Mouse (Mus musculus) limb, embryonic 13.5 days (tissue): ENCODE measurements around the gene Rap2a. TPM values are rescaled to one million over a fixed set of nuclear protein-coding genes. Genes with fewer than 3 reads are reported as not detected.

Source experiments
- ATAC-seq: fragments of 200-750 bp; cut with Nextera tagmentation; 2 replicates; pipeline ENCODE4 v1.8.0; 2017; ENCODE audit warnings: low read depth, moderate number of reproducible peaks, moderate TSS enrichment; ENCODE audit not compliant: low FRiP score
- H3K27ac ChIP-seq: fragments of 300-500 bp; sonication (generic); 2 replicates; pipeline ENCODE4 v1.5.1; 2015; ENCODE audit warnings: inconsistent platforms, mild to moderate bottlenecking, moderate library complexity
- H3K27me3 ChIP-seq: fragments of 300-500 bp; sonication (generic); 2 replicates; pipeline ENCODE4 v1.6.1; 2015; ENCODE audit warnings: mild to moderate bottlenecking, inconsistent platforms
- H3K36me3 ChIP-seq: fragments of 300-500 bp; sonication (generic); 2 replicates; pipeline ENCODE4 v1.6.1; 2015; ENCODE audit warnings: inconsistent platforms, mild to moderate bottlenecking, moderate library complexity
- H3K4me1 ChIP-seq: fragments of 300-500 bp; sonication (generic); 2 replicates; pipeline ENCODE4 v1.6.1; 2015; ENCODE audit warnings: inconsistent platforms
- H3K4me2 ChIP-seq: fragments of 300-500 bp; sonication (generic); replicated peaks from 2 replicates; pipeline ENCODE4 v1.6.1; 2015; ENCODE audit warnings: inconsistent platforms, mild to moderate bottlenecking, moderate library complexity
- H3K4me3 ChIP-seq: fragments of 300-500 bp; sonication (generic); 2 replicates; pipeline ENCODE4 v1.5.1; 2015; ENCODE audit warnings: moderate library complexity, mild to moderate bottlenecking, inconsistent platforms
- H3K9ac ChIP-seq: fragments of 300-500 bp; sonication (generic); 2 replicates; pipeline ENCODE4 v1.6.1; 2015; ENCODE audit warnings: mild to moderate bottlenecking, inconsistent platforms
- H3K9me3 ChIP-seq: fragments of 300-500 bp; sonication (generic); 2 replicates; pipeline ENCODE4 v1.6.1; 2016; ENCODE audit warnings: inconsistent platforms
- WGBS: fragments of 180-500 bp; shearing (Covaris S2); methylation state at CpG from one replicate; pipeline ENCODE4 v1.1.7; 2015; 5-methylcytosine and 5-hydroxymethylcytosine counted together
- polyA plus RNA-seq: library from polyadenylated mRNA; unstranded; fragments of >200 nt; fragmentation: Nextera tagmentation; extraction: Ambion mirVana; gene quantifications from 2 replicates; pipeline ENCODE4 v1.2.1, GENCODE M21; 2015

The Rap2a gene
- polyA plus RNA-seq, 1 experiment from 2014 or later, result 12.3 TPM

DNA sequence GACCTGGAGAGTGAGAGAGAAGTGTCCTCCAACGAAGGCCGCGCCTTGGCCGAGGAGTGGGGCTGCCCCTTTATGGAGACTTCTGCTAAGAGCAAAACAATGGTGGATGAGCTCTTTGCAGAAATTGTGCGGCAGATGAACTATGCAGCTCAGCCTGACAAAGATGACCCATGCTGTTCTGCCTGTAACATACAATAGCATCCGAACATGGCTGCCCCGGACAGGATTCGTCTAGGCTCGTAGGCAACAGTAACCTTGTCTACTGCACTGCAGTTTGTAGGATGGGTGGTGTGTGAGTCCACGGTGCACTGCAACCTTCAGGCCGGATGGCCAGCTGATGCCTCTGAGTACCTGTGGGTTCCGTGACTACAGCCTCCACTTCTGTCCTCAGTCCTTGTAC is 25.4 kb downstream of the Rap2a start:
- 92% methylated on average over 12 of the region's 12 CpGs for WGBS
- no peak overlapping the region for H3K4me2 ChIP-seq
- ATAC-seq, result no peak
- no peak overlapping the region for H3K27ac ChIP-seq
- H3K9ac ChIP-seq, result no peak overlapping the region
- H3K4me3 ChIP-seq, result no peak overlapping the region
- H3K9me3 ChIP-seq, result no peaks in the 10 kb centered on the region
- H3K36me3 ChIP-seq, result peaks cover 27% of the 10 kb centered on the region
- H3K4me1 ChIP-seq, result peaks cover 10% of the 10 kb centered on the region
- no peaks in the 10 kb centered on the region for H3K27me3 ChIP-seq

DNA sequence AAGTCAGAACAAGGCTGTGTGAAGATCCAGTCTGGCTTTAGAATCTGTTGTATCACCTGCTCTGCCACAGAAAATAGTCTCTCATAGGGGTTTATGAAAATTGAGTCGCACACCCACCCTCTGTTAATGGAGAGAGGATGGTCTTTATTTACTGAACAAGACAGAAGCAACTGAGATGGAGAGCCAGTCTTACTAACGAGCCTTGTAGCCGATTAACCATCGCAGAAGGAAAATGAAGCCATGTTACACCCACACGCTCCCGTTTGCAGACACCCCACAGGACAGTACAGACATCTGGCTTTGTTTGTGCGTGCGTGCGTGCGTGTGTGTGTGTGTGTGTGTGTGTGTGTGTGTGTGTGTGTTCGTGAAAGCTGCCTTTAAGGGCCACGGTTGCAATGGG is 26.2 kb downstream of the Rap2a start:
- Histone ChIP-seq H3K4me1 (peaks cover 10% of the 10 kb centered on the region), H3K36me3 (peaks cover 27% of the 10 kb centered on the region), H3K9ac (no peak overlapping the region), H3K4me3 (no peak overlapping the region), H3K4me2 (no peak overlapping the region), H3K27ac (no peak overlapping the region), H3K27me3 (no peaks in the 10 kb centered on the region), H3K9me3 (no peaks in the 10 kb centered on the region)
- ATAC-seq, result no peak
- WGBS, result 82% methylated on average over 12 of the region's 12 CpGs

- 92% methylated on average over 18 of the region's 18 CpGs for WGBS
- ATAC-seq, result no peak
These were observed 26.8 kb downstream of the Rap2a start for GRCm38 (mm10) chr14:120504928-120505461.

GRCm38 (mm10) chr14:120505918-120506317 is 27.7 kb downstream of the Rap2a start:
- Histone ChIP-seq H3K4me3 (no peak overlapping the region), H3K27ac (no peak overlapping the region), H3K27me3 (no peaks in the 10 kb centered on the region), H3K4me2 (no peak overlapping the region), H3K4me1 (peaks cover 10% of the 10 kb centered on the region), H3K9ac (no peak overlapping the region), H3K9me3 (no peaks in the 10 kb centered on the region), H3K36me3 (peaks cover 27% of the 10 kb centered on the region)
- no peak for ATAC-seq
- 90% methylated on average over 6 of the region's 6 CpGs for WGBS

More at GRCm38 (mm10) chr14:120504928-120505461, 26.8 kb downstream of the Rap2a start:
- Histone ChIP-seq H3K4me1 (peaks cover 10% of the 10 kb centered on the region), H3K4me3 (no peak overlapping the region), H3K27me3 (no peaks in the 10 kb centered on the region), H3K9ac (no peak overlapping the region), H3K36me3 (peaks cover 27% of the 10 kb centered on the region), H3K27ac (no peak overlapping the region), H3K4me2 (no peak overlapping the region), H3K9me3 (no peaks in the 10 kb centered on the region)

- H3K36me3 ChIP-seq, result peaks cover 21% of the 10 kb centered on the region
- H3K27ac ChIP-seq, result no peak overlapping the region
- H3K9ac ChIP-seq, result no peak overlapping the region
- H3K4me3 ChIP-seq, result no peak overlapping the region
- peaks cover 10% of the 10 kb centered on the region for H3K4me1 ChIP-seq
- no peak for ATAC-seq
- no peaks in the 10 kb centered on the region for H3K9me3 ChIP-seq
- 73% methylated on average over 12 of the region's 12 CpGs for WGBS
- no peaks in the 10 kb centered on the region for H3K27me3 ChIP-seq
- no peak overlapping the region for H3K4me2 ChIP-seq
These were observed 29.3 kb downstream of the Rap2a start for GRCm38 (mm10) chr14:120507516-120507915.

DNA sequence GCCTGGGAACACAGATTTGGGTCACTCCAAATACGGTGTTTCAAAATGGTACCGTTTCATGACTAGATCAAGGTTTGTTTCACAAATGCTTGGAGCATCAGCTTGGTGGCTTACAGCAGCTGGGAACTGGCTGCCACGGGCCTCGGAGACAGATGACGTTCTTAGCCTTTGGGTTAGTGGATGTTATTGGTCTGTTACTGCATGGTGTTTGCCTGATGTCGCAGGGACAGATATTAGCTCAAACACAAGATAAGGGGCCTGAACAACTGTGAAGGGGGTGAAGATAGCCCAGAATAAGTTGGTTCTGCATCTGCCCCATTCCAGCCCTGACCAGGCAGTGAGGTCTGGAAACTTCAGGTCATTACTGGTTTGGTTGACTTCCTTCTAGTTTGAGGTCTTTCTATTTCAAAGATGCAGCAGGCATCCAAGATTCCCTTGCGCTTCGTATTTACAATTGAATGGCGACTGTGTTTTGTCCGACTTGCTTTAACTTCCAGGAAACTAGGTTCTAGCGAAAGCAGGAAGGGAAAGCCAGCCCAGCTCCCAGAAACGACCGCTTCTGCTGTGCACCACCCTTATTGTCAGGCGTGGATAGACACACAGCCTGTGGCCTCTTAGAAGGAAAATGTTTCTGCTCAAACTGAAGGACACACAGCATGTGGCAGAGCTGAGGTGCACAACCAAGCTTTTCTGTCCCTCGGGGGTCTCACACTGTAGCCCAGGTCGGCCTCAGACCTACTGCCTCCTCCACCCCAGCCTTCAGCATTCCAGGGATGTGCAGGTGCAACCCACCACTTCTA is 30.5 kb downstream of the Rap2a start:
- no peak overlapping the region for H3K4me3 ChIP-seq
- WGBS, result 87% methylated on average over 16 of the region's 16 CpGs
- no peak overlapping the region for H3K27ac ChIP-seq
- no peak overlapping the region for H3K4me2 ChIP-seq
- H3K36me3 ChIP-seq, result peaks cover 18% of the 10 kb centered on the region
- no peak for ATAC-seq
- H3K4me1 ChIP-seq, result peaks cover 10% of the 10 kb centered on the region
- no peak overlapping the region for H3K9ac ChIP-seq
- H3K27me3 ChIP-seq, result no peaks in the 10 kb centered on the region
- no peaks in the 10 kb centered on the region for H3K9me3 ChIP-seq

GRCm38 (mm10) chr14:120509366-120509640 is 31.1 kb downstream of the Rap2a start:
- no peak for ATAC-seq
- H3K4me2 ChIP-seq, result no peak overlapping the region
- no peak overlapping the region for H3K27ac ChIP-seq
- WGBS, result 81% methylated on average over 5 of the region's 5 CpGs
- H3K36me3 ChIP-seq, result peaks cover 12% of the 10 kb centered on the region
- H3K9ac ChIP-seq, result no peak overlapping the region
- no peak overlapping the region for H3K4me3 ChIP-seq
- H3K4me1 ChIP-seq, result peaks cover 10% of the 10 kb centered on the region
- H3K27me3 ChIP-seq, result no peaks in the 10 kb centered on the region
- no peaks in the 10 kb centered on the region for H3K9me3 ChIP-seq

GRCm38 (mm10) chr14:120511821-120512220 is 33.6 kb downstream of the Rap2a start:
- H3K27ac ChIP-seq, result no peak overlapping the region
- H3K9me3 ChIP-seq, result no peaks in the 10 kb centered on the region
- H3K4me1 ChIP-seq, result peaks cover 7% of the 10 kb centered on the region
- WGBS, result 70% methylated on average over 5 of the region's 5 CpGs
- H3K27me3 ChIP-seq, result no peaks in the 10 kb centered on the region
- H3K4me2 ChIP-seq, result no peak overlapping the region
- no peaks in the 10 kb centered on the region for H3K36me3 ChIP-seq
- H3K4me3 ChIP-seq, result no peak overlapping the region
- no peak for ATAC-seq
- no peak overlapping the region for H3K9ac ChIP-seq

- Histone ChIP-seq H3K36me3 (no peaks in the 10 kb centered on the region), H3K4me1 (no peaks in the 10 kb centered on the region), H3K27ac (no peak overlapping the region), H3K4me2 (no peak overlapping the region), H3K27me3 (no peaks in the 10 kb centered on the region), H3K9me3 (no peaks in the 10 kb centered on the region), H3K4me3 (no peak overlapping the region), H3K9ac (no peak overlapping the region)
- no peak for ATAC-seq
- 69% methylated on average over 4 of the region's 4 CpGs for WGBS
These were observed 36.6 kb downstream of the Rap2a start for GRCm38 (mm10) chr14:120514821-120515271.

DNA sequence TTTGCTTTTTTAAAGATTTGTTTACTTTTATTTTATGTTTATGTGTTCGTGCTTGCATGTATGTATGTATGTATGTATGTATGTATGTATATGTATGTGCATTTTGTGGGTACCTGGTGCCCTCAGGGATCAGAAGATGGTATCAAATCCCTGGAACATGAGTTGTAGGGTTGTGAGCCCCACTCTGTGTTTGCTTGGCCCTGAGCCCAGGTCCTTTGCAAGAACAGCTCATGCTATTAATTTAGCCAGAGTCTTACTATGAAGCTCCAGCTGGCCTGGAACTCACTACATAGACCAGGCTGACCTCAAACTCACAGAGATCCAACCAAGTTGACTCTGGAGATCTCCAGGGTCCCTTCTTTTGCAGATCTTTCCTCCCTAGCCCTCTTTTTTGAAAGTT is 37.1 kb downstream of the Rap2a start:
- H3K27me3 ChIP-seq, result no peaks in the 10 kb centered on the region
- no peak overlapping the region for H3K27ac ChIP-seq
- no peaks in the 10 kb centered on the region for H3K4me1 ChIP-seq
- H3K4me3 ChIP-seq, result no peak overlapping the region
- 74% methylated on average over 1 of the region's 1 CpGs for WGBS
- H3K9ac ChIP-seq, result no peak overlapping the region
- no peak overlapping the region for H3K4me2 ChIP-seq
- H3K9me3 ChIP-seq, result no peaks in the 10 kb centered on the region
- no peaks in the 10 kb centered on the region for H3K36me3 ChIP-seq
- no peak for ATAC-seq

- H3K36me3 ChIP-seq, result no peaks in the 10 kb centered on the region
- no peak overlapping the region for H3K9ac ChIP-seq
- no peaks in the 10 kb centered on the region for H3K27me3 ChIP-seq
- WGBS, result 82% methylated on average over 5 of the region's 5 CpGs
- no peaks in the 10 kb centered on the region for H3K9me3 ChIP-seq
- ATAC-seq, result no peak
- H3K4me2 ChIP-seq, result no peak overlapping the region
- no peaks in the 10 kb centered on the region for H3K4me1 ChIP-seq
- no peak overlapping the region for H3K27ac ChIP-seq
- H3K4me3 ChIP-seq, result no peak overlapping the region
These were observed 40.5 kb downstream of the Rap2a start for GRCm38 (mm10) chr14:120518706-120519105.

DNA sequence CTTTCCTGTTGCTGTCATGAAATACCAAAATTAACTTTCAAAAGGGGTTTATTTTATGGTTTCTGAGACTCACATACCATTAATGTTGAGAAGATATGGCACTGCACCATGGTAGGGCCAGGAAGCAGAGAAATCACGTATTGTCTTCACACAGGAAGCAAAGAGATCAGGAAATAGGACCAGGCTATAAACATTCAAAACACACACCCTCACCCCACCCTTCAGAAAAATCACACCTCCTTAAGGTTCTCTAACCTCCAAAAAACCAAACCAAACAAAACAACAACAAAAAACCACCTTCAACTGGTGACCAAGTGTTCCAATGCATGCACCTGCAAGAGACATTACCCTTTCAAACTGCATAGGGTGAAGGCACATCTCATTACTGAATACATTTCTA is 41.7 kb downstream of the Rap2a start:
- no peak overlapping the region for H3K9ac ChIP-seq
- no peaks in the 10 kb centered on the region for H3K27me3 ChIP-seq
- no peak overlapping the region for H3K4me3 ChIP-seq
- no peaks in the 10 kb centered on the region for H3K4me1 ChIP-seq
- H3K36me3 ChIP-seq, result no peaks in the 10 kb centered on the region
- H3K9me3 ChIP-seq, result no peaks in the 10 kb centered on the region
- H3K4me2 ChIP-seq, result no peak overlapping the region
- H3K27ac ChIP-seq, result no peak overlapping the region
- WGBS, result 67% methylated on average over 1 of the region's 1 CpGs
- ATAC-seq, result no peak

GRCm38 (mm10) chr14:120520843-120521242 is 42.6 kb downstream of the Rap2a start:
- WGBS, result 75% methylated on average over 3 of the region's 3 CpGs
- Histone ChIP-seq H3K36me3 (no peaks in the 10 kb centered on the region), H3K9ac (no peak overlapping the region), H3K27me3 (no peaks in the 10 kb centered on the region), H3K9me3 (no peaks in the 10 kb centered on the region), H3K4me2 (no peak overlapping the region), H3K27ac (no peak overlapping the region), H3K4me1 (no peaks in the 10 kb centered on the region), H3K4me3 (no peak overlapping the region)
- no peak for ATAC-seq
